Mouse (Mus musculus): ENCODE measurements around the gene Bmi1.

Gene Bmi1

DNA sequence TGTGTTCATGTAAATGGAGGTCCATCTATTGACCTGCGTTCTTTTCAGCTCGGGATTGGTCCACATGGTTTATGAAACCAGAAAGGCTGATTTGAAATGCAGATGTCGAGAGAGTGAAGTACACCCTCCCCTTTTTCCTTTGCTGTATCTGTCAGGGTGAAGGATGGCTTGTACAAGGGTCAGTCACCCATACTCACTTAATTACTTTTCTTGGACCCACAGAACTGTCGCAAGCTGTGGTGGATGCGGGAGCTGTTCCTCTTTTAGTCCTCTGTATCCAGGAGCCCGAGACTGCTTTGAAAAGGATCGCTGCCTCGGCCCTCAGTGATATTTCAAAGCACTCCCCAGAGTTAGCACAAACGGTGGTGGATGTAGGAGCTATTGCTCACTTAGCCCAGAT lies 54.9 kb downstream of the Bmi1 start:
- DNase-seq, result no peak

DNA sequence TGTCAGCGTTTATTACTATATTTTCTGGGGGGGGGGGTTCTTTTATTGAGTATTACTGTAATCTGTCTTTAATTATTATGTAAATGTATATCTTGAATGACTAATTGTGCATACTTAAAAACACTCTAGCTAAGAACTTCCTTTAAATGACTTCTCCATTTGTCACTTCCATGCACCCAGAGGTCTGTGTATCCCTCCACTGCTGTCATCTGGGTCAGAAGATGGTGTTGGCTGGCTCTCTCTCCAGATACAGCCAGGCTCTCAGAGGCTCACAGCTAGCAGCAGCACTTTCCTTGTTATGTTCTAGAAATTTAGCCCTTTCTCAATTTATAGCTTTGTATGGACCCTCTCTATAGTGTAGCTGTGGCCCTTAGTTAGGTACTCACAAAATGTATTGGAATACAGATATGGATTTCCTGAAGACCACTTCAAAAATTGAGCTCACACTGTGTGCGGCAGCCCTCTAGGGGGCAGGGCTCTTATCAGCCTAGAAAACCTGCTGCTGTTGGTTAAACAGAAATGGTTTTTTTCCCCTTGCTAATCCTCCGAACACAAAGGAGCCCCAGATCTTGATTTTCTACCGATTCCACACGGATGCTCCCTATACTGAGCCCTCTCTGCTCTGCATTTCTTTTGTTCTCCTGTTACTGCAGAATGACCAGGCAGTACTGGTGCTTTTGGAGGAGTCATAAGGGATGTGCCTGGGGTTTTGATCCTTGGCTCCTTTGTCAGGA lies 57.7 kb downstream of the Bmi1 start:
- DNase-seq, result no peak
